Mouse (Mus musculus) stomach, postnatal 0 days (tissue): ENCODE results near the gene Xrcc5. TPM values are rescaled to one million over a fixed set of nuclear protein-coding genes. Genes with fewer than 3 reads are reported as not detected.

Source experiments
- ATAC-seq: fragments of 200-750 bp; cut with Nextera tagmentation; 2 replicates; pipeline ENCODE4 v1.8.0; 2017; ENCODE audit not compliant: low FRiP score, low TSS enrichment
- DNase-seq: peaks from one replicate; pipeline ENCODE4 v3.0.0-alpha.2; 2016; ENCODE audit warnings: low spot score
- H3K27ac ChIP-seq: fragments of 300-500 bp; sonication (generic); replicated peaks from 2 replicates; pipeline ENCODE4 v1.5.1; 2014; ENCODE audit warnings: mild to moderate bottlenecking, control low read depth
- H3K27me3 ChIP-seq: fragments of 300-500 bp; sonication (generic); 2 replicates; pipeline ENCODE4 v1.6.1; 2014; ENCODE audit warnings: low read length; ENCODE audit not compliant: control insufficient read depth, insufficient read depth
- H3K36me3 ChIP-seq: fragments of 300-500 bp; sonication (generic); 2 replicates; pipeline ENCODE4 v1.6.1; 2014; ENCODE audit warnings: low read length, mixed read lengths; ENCODE audit not compliant: control insufficient read depth, insufficient read depth
- H3K4me1 ChIP-seq: fragments of 300-500 bp; sonication (generic); replicated peaks from 2 replicates; pipeline ENCODE4 v1.6.1; 2014; ENCODE audit warnings: antibody characterized with exemption; ENCODE audit not compliant: control insufficient read depth, insufficient read depth
- H3K4me2 ChIP-seq: fragments of 300-500 bp; sonication (generic); replicated peaks from 2 replicates; pipeline ENCODE4 v1.6.1; 2014; ENCODE audit warnings: low read depth, mild to moderate bottlenecking, control low read depth, moderate library complexity
- H3K4me3 ChIP-seq: fragments of 300-500 bp; sonication (generic); 2 replicates; pipeline ENCODE4 v1.5.1; 2014; ENCODE audit warnings: low read depth, low read length, control low read depth
- H3K9ac ChIP-seq: fragments of 300-500 bp; sonication (generic); 2 replicates; pipeline ENCODE4 v1.6.1; 2014; ENCODE audit warnings: mild to moderate bottlenecking, low read length, control low read depth, mixed read lengths
- H3K9me3 ChIP-seq: fragments of 300-500 bp; sonication (generic); 2 replicates; pipeline ENCODE4 v1.6.1; 2016; ENCODE audit warnings: low read length; ENCODE audit not compliant: control insufficient read depth
- CTCF ChIP-seq: IDR thresholded peaks from 2 replicates; pipeline ENCODE4 v1.5.1; 2016; ENCODE audit warnings: antibody characterized with exemption, low read depth, mild to moderate bottlenecking, moderate library complexity
- EP300 ChIP-seq: optimal IDR thresholded peaks from 2 replicates; pipeline ENCODE3; 2016; ENCODE audit warnings: antibody characterized with exemption
- WGBS: fragments of 180-500 bp; shearing (Covaris S2); extraction: QIAGEN DNeasy Blood & Tissue Kit; methylation state at CpG from one replicate; pipeline ENCODE4 v1.1.7; 2014; 5-methylcytosine and 5-hydroxymethylcytosine counted together
- polyA plus RNA-seq: library from polyadenylated mRNA; unstranded; fragments of >200 nt; fragmentation: Nextera tagmentation; extraction: Ambion mirVana; gene quantifications from 2 replicates; pipeline ENCODE4 v1.2.1, GENCODE M21; 2015

Xrcc5 gene
- polyA plus RNA-seq, 1 experiment from 2014 or later: 21.1 TPM

DNA sequence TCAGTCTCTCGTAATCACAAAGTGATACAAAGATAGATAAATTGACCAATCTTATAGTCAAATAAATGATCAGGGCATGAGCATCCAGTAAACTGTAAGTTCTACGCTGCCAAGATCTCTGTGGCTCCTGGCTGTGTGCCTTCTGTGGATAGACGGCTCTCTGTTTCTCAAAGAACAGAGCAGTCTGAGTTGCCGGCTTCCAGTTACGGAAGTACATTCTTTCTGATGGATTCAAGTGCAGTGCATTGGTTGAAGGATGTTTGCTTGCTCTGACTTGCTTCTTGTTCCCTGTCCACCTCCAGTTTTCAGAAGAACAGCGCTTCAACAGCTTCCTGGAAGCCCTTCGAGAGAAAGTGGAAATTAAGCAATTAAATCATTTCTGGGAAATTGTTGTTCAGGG lies 75.8 kb downstream of the Xrcc5 start:
- ATAC-seq (no peak), DNase-seq (no peak)
- Histone ChIP-seq H3K36me3 (no peaks in the 10 kb centered on the region), H3K4me1 (no peaks in the 10 kb centered on the region), H3K4me3 (no peak overlapping the region), H3K27ac (no peak overlapping the region), H3K4me2 (no peak overlapping the region), H3K9ac (no peak overlapping the region), H3K9me3 (no peaks in the 10 kb centered on the region), H3K27me3 (no peaks in the 10 kb centered on the region)
- 80% methylated on average over 7 of the region's 7 CpGs for WGBS
- no peak for TF ChIP-seq EP300
- no peak for TF ChIP-seq CTCF

DNA sequence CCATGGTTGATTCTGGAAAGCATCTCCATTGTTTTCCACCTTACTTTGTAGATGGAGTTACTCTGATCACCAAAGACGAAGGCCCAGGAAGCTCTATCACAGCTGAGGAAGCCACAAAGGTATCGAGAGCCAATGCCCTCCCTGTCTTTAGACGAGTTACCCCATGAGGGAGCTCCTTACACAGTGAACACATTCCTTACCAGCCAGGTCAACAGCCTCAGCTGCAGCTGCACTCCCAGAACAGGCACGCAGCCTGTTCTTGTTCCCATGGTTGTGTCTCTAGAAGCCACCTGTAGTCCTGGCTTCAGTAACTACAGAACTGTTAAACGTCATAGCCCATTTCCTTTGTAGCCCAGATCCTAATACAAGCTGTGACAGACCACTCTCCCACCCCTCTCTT lies 76.4 kb downstream of the Xrcc5 start:
- H3K4me2 ChIP-seq: no peak overlapping the region
- no peak for DNase-seq

GRCm38 (mm10) chr1:72390420-72390819 lies 83.2 kb downstream of the Xrcc5 start:
- Histone ChIP-seq H3K4me3 (no peak overlapping the region), H3K36me3 (no peaks in the 10 kb centered on the region), H3K9me3 (no peaks in the 10 kb centered on the region), H3K4me1 (no peaks in the 10 kb centered on the region), H3K9ac (no peak overlapping the region), H3K27ac (no peak overlapping the region), H3K27me3 (no peaks in the 10 kb centered on the region), H3K4me2 (no peak overlapping the region)
- no peak for DNase-seq
- ATAC-seq: no peak
- 80% methylated on average over 4 of the region's 4 CpGs for WGBS
- no peak for TF ChIP-seq CTCF
- no peak for TF ChIP-seq EP300

More for the DNA sequence above, 76.4 kb downstream of the Xrcc5 start:
- H3K27me3 ChIP-seq: no peaks in the 10 kb centered on the region
- no peak overlapping the region for H3K27ac ChIP-seq
- H3K36me3 ChIP-seq: no peaks in the 10 kb centered on the region
- WGBS: 73% methylated on average over 5 of the region's 5 CpGs
- TF ChIP-seq CTCF (no peak), EP300 (no peak)
- no peak overlapping the region for H3K4me3 ChIP-seq
- no peak for ATAC-seq
- no peaks in the 10 kb centered on the region for H3K4me1 ChIP-seq
- H3K9ac ChIP-seq: no peak overlapping the region
- H3K9me3 ChIP-seq: no peaks in the 10 kb centered on the region

- H3K9me3 ChIP-seq: no peaks in the 10 kb centered on the region
- no peak for TF ChIP-seq EP300
- no peak for TF ChIP-seq CTCF
- peak; percentile 85 for ATAC-seq
- no peaks in the 10 kb centered on the region for H3K27me3 ChIP-seq
- 58% methylated on average over 8 of the region's 8 CpGs for WGBS
- H3K4me1 ChIP-seq: no peaks in the 10 kb centered on the region
- H3K27ac ChIP-seq: no peak overlapping the region
- DNase-seq: peak; percentile 36
- H3K9ac ChIP-seq: no peak overlapping the region
- H3K36me3 ChIP-seq: no peaks in the 10 kb centered on the region
- no peak overlapping the region for H3K4me3 ChIP-seq
- H3K4me2 ChIP-seq: no peak overlapping the region
Measured at GRCm38 (mm10) chr1:72399720-72400401, 92.6 kb downstream of the Xrcc5 start.

- Histone ChIP-seq H3K27me3 (no peaks in the 10 kb centered on the region), H3K27ac (no peak overlapping the region), H3K36me3 (no peaks in the 10 kb centered on the region), H3K9me3 (no peaks in the 10 kb centered on the region), H3K4me3 (no peak overlapping the region), H3K4me1 (no peaks in the 10 kb centered on the region), H3K9ac (no peak overlapping the region), H3K4me2 (no peak overlapping the region)
- TF ChIP-seq EP300 (no peak), CTCF (no peak)
- 60% methylated on average over 9 of the region's 9 CpGs for WGBS
- ATAC-seq (no peak), DNase-seq (peak; percentile 18)
Measured at GRCm38 (mm10) chr1:72400616-72401015, 93.4 kb downstream of the Xrcc5 start.

DNA sequence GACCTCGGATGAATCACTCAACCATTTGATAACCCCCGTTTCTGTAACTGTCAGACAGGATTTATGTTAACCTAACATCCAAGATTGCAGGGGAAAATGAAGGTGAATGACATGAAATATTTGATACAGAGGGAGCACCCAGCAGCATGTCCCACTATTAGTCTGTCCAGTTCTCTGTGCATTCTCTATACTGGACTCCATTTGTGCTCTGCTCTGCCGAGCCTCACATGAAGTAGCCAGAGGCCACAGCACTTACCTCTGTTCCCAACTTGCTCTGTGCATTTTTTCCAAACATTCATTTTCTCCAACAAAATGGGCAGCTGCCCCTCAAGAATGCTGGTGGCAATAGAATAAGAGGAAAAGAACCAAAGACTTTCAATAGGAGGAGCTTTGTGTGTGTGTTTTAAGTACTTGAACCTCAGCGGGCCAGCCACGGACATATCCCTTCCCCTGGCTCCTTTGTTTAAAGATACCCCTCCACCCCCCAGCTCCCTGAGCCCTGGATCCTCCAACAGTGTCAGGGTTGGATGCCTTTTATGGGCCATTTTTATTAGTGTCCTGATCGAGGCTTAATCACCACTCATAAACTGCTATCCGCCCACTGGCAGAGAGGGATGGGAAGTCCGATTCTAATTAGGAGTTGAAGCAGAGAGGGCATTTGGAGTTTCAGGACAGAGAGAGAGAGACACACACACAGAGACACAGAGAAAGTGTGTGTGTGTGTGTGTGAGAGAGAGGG lies 94.3 kb downstream of the Xrcc5 start:
- Histone ChIP-seq H3K4me3 (no peak overlapping the region), H3K9ac (no peak overlapping the region), H3K27ac (no peak overlapping the region), H3K9me3 (no peaks in the 10 kb centered on the region), H3K36me3 (no peaks in the 10 kb centered on the region), H3K4me2 (no peak overlapping the region), H3K4me1 (no peaks in the 10 kb centered on the region), H3K27me3 (no peaks in the 10 kb centered on the region)
- WGBS: 66% methylated on average over 8 of the region's 8 CpGs
- DNase-seq: no peak
- TF ChIP-seq EP300 (no peak), CTCF (no peak)
- no peak for ATAC-seq
